Mouse (Mus musculus) heart, embryonic 16.5 days (tissue): Measurements from ENCODE around the gene Polr1c. TPM values are rescaled to one million over a fixed set of nuclear protein-coding genes. Genes with fewer than 3 reads are reported as not detected.

ENCODE experiments used
- ATAC-seq: fragments of 200-750 bp; cut with Nextera tagmentation; replicated peaks from 2 replicates; pipeline ENCODE4 v1.8.0; 2017; ENCODE audit warnings: moderate number of reproducible peaks; ENCODE audit not compliant: insufficient read depth, low FRiP score; ENCODE audit errors: extremely low read depth
- H3K27ac ChIP-seq: fragments of 300-500 bp; sonication (generic); 2 replicates; pipeline ENCODE4 v1.5.1; 2014; ENCODE audit warnings: mild to moderate bottlenecking, low read length, control low read depth, moderate library complexity
- H3K27me3 ChIP-seq: fragments of 300-500 bp; sonication (generic); 2 replicates; pipeline ENCODE4 v1.6.1; 2014; ENCODE audit warnings: low read length, mixed read lengths; ENCODE audit not compliant: control insufficient read depth, insufficient read depth
- H3K36me3 ChIP-seq: fragments of 300-500 bp; sonication (generic); 2 replicates; pipeline ENCODE4 v1.6.1; 2014; ENCODE audit not compliant: control insufficient read depth, insufficient read depth
- H3K4me1 ChIP-seq: fragments of 300-500 bp; sonication (generic); 2 replicates; pipeline ENCODE4 v1.6.1; 2014; ENCODE audit warnings: low read length, mixed read lengths; ENCODE audit not compliant: control insufficient read depth, insufficient read depth
- H3K4me2 ChIP-seq: fragments of 300-500 bp; sonication (generic); 2 replicates; pipeline ENCODE4 v1.6.1; 2014; ENCODE audit warnings: low read depth, mild to moderate bottlenecking, control low read depth, low read length
- H3K4me3 ChIP-seq: fragments of 300-500 bp; sonication (generic); 2 replicates; pipeline ENCODE4 v1.5.1; 2014; ENCODE audit warnings: mild to moderate bottlenecking, control low read depth, low read length
- H3K9ac ChIP-seq: fragments of 300-500 bp; sonication (generic); 2 replicates; pipeline ENCODE4 v1.6.1; 2014; ENCODE audit warnings: low read length, control low read depth
- H3K9me3 ChIP-seq: fragments of 300-500 bp; sonication (generic); replicated peaks from 2 replicates; pipeline ENCODE4 v1.6.1; 2016; ENCODE audit warnings: low read length; ENCODE audit not compliant: control insufficient read depth
- WGBS: fragments of 180-500 bp; shearing (Covaris S2); extraction: QIAGEN DNeasy Blood & Tissue Kit; methylation state at CpG from one replicate; pipeline ENCODE4 v1.1.7; 2014; 5-methylcytosine and 5-hydroxymethylcytosine counted together
- microRNA counts: library from miRNA; unstranded; fragments of <30 nt; microRNA quantifications from one replicate; lab custom pipeline; 2016
- microRNA-seq: library from miRNA; unstranded; fragments of <30 nt; microRNA quantifications from one replicate; pipeline ENCODE4, GENCODE M21; 2017
- polyA plus RNA-seq: library from polyadenylated mRNA; unstranded; fragments of >200 nt; fragmentation: Nextera tagmentation; extraction: Ambion mirVana; gene quantifications from 2 replicates; pipeline ENCODE4 v1.2.1, GENCODE M21; 2015

Polr1c gene
- polyA plus RNA-seq, 1 experiment from 2014 or later, result 47.8 TPM

DNA sequence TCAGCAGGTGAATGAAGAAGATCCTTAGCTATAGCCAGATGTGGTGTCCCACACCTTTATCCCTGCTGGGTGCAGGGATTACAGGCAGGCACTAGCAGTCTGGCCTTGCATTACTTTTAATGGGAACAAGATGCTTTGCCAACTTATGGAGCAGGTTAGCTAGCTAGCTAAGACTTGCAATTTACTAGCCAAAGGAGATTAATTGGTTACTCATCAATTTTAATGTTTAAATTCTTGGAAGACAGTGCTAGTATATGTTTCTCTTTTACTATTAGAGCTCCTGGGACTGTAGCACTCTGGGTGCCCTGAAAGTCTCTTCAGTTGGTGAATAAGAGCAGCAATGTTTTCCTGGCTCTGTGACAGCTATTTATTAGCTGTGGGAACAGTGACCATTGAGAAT is 41.2 kb downstream of the Polr1c start:
- peaks cover 17% of the 10 kb centered on the region for H3K4me1 ChIP-seq
- no peak overlapping the region for H3K4me2 ChIP-seq
- no peaks in the 10 kb centered on the region for H3K9me3 ChIP-seq
- no peak overlapping the region for H3K4me3 ChIP-seq
- no peak overlapping the region for H3K9ac ChIP-seq
- no peak for ATAC-seq
- no peak overlapping the region for H3K27ac ChIP-seq
- peaks cover 53% of the 10 kb centered on the region for H3K36me3 ChIP-seq
- H3K27me3 ChIP-seq, result no peaks in the 10 kb centered on the region

DNA sequence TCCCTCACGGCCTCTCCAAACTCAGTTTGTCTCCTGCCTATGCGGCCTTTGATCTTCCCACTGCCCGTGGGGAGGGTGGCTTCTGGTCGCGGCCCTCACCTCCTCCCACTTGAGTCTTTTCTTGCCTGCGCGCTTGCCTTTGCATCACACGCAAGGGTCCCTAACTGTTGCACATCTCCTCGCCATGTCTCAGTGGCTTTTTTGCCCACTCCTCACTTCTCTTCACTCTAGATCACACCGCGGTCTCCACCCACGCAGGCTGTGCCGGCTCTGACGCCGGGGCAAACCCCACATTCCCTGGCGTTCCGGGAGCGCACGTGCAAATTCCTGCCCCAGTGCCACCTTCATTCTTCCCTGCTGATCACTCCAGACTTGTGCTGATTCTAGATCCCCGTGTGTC is 44.8 kb downstream of the Polr1c start:
- peak; percentile 23; the same call in 1 of the 2 replicates for ATAC-seq
- H3K27me3 ChIP-seq, result no peaks in the 10 kb centered on the region
- under 1% methylated on average over 20 of the region's 20 CpGs for WGBS
- H3K4me2 ChIP-seq, result peak overlapping the region; percentile 92
- H3K4me3 ChIP-seq, result peak overlapping the region; percentile 95
- H3K4me1 ChIP-seq, result peaks cover 30% of the 10 kb centered on the region
- H3K27ac ChIP-seq, result peak overlapping the region; percentile 64
- H3K36me3 ChIP-seq, result peaks cover 37% of the 10 kb centered on the region
- H3K9ac ChIP-seq, result peak overlapping the region; percentile 93
- no peaks in the 10 kb centered on the region for H3K9me3 ChIP-seq

DNA sequence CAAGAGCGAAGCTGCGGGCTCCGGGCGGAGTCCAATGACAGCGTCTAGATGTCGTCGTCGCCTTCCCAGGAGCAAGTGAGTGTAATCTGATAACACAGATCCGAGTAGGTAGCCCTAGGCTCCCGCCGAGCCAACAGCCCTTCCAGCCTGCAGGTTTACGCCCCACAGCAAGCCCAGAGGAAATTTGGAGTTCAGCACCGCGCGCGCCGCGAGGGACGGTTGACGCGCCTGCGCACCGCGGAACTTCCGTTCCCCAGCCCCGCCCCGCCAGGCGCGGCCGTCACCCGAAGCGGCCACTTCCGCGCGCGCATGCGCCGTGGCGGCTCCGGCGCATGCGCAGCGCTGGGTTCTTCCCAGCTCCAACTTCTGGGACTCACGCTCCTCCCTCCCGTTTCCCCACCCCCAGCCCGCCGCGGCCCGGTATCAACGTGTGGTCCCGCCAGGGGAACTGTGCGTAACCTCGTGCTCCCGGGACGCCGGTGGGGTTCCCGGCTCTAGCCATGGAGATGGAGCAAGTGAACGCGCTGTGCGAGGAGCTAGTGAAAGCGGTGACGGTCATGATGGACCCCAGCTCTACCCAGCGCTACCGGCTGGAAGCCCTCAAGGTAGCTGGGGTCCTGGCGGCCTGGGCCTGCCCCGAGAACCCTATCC is 45.3 kb downstream of the Polr1c start, which contains the start of the genes Polh and Xpo5:
Gene Polh (minus strand): TSS at position 225 of the 651 bp plus-strand sequence.
Gene Xpo5 (plus strand): TSS at position 362 of the 651 bp plus-strand sequence.
- Histone ChIP-seq H3K9me3 (no peaks in the 10 kb centered on the region), H3K4me3 (peak within 1 kb of the TSS; percentile 95), H3K36me3 (peaks cover 36% of the 10 kb centered on the region), H3K9ac (peak within 1 kb of the TSS; percentile 93), H3K27ac (peak within 1 kb of the TSS; percentile 91), H3K27me3 (no peaks in the 10 kb centered on the region), H3K4me1 (peaks cover 30% of the 10 kb centered on the region), H3K4me2 (peak within 1 kb of the TSS; percentile 92)
- peak; percentile 94 for ATAC-seq
- WGBS, result under 1% methylated on average over 66 of the region's 66 CpGs

DNA sequence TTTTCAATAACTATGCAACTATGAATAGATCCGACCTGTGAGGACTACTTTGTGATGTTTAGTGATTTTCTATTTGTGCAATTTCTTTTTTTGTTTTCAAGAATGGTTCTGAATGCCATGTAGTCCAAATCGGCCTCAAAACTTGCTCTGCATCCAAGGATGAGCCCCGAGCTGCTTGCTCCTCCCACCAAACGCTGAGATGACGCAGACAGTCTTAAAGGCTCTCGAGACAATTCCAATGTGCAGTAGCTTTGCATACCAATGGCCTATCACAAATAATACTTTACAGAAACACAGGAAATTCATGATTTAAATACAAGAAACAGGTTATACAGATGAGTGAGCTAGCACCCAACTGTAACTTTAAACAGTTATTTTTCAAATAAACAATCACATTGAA is 46.7 kb downstream of the Polr1c start:
- ATAC-seq, result no peak
- H3K4me1 ChIP-seq, result peaks cover 30% of the 10 kb centered on the region
- H3K4me3 ChIP-seq, result peak overlapping the region; percentile 95
- peaks cover 34% of the 10 kb centered on the region for H3K36me3 ChIP-seq
- H3K9ac ChIP-seq, result peak overlapping the region; percentile 88
- H3K9me3 ChIP-seq, result no peaks in the 10 kb centered on the region
- no peaks in the 10 kb centered on the region for H3K27me3 ChIP-seq
- 56% methylated on average over 6 of the region's 6 CpGs for WGBS
- H3K4me2 ChIP-seq, result peak overlapping the region; percentile 72
- H3K27ac ChIP-seq, result no peak overlapping the region

MicroRNAs within 50 kb of the gene (microRNA counts, 519-probe panel; counts per million panel counts)
- microRNA mmu-miR-693-3p (lab: Ali Mortazavi, UCI) (not detected), microRNA mmu-miR-693-5p (lab: Ali Mortazavi, UCI) (not detected)

Small RNAs within 50 kb of the gene (microRNA-seq; reads per million reads assigned to microRNA genes)
- not detected for gene Mir693

Other genes starting within 250 kb of the Polr1c start
- 6.4 TPM in 2 replicates for gene Vegfa, start 215.7 kb downstream of the Polr1c start, polyA plus RNA-seq
- gene Mrps18a, start 137.1 kb downstream of the Polr1c start, polyA plus RNA-seq, result 129 and 137 TPM in 2 replicates
- 6.9 and 8.0 TPM in 2 replicates for gene Rsph9, start 103.8 kb downstream of the Polr1c start, polyA plus RNA-seq
- 32.7 and 39.4 TPM in 2 replicates for gene Mad2l1bp, start 94.5 kb downstream of the Polr1c start, polyA plus RNA-seq
- 36.9 and 42.6 TPM in 2 replicates for gene Gtpbp2, start 87.0 kb downstream of the Polr1c start, polyA plus RNA-seq
- 11.7 and 13.4 TPM in 2 replicates for gene Polh, start 45.4 kb downstream of the Polr1c start, polyA plus RNA-seq
- 20.5 and 20.6 TPM in 2 replicates for gene Xpo5, start 45.3 kb downstream of the Polr1c start, polyA plus RNA-seq
- gene Yipf3, start within 50 bp of the Polr1c start, polyA plus RNA-seq, result 78.4 and 89.3 TPM in 2 replicates
- 0.64 and 0.68 TPM in 2 replicates for gene Lrrc73, start 5.5 kb upstream of the Polr1c start, polyA plus RNA-seq
- 42.5 and 45.3 TPM in 2 replicates for gene Tjap1, start 35.0 kb upstream of the Polr1c start, polyA plus RNA-seq
- 1.3 and 1.4 TPM in 2 replicates for gene Dlk2, start 49.4 kb upstream of the Polr1c start, polyA plus RNA-seq
- gene Abcc10, start 80.3 kb upstream of the Polr1c start, polyA plus RNA-seq, result 4.9 and 5.3 TPM in 2 replicates
- 3.1 and 5.4 TPM in 2 replicates for gene Zfp318, start 135.7 kb upstream of the Polr1c start, polyA plus RNA-seq
- gene Crip3, start 180.9 kb upstream of the Polr1c start, polyA plus RNA-seq, result 20.2 and 37.5 TPM in 2 replicates
- 0.55 and 1.2 TPM in 2 replicates for gene Slc22a7, start 190.4 kb upstream of the Polr1c start, polyA plus RNA-seq
- 0.07 and 0.14 TPM in 2 replicates for gene Ttbk1, start 239.6 kb upstream of the Polr1c start, polyA plus RNA-seq
- 28.0 and 29.6 TPM in 2 replicates for gene Dnph1, start 248.7 kb upstream of the Polr1c start, polyA plus RNA-seq